Mouse (Mus musculus) hindbrain, embryonic 15.5 days (tissue): ENCODE measurements around the gene Xpo1. TPM values are rescaled to one million over a fixed set of nuclear protein-coding genes. Genes with fewer than 3 reads are reported as not detected.

Experiments used
- ATAC-seq: fragments of 200-750 bp; cut with Nextera tagmentation; 2 replicates; pipeline ENCODE4 v1.8.0; 2017; ENCODE audit warnings: low read depth, moderate number of reproducible peaks, moderate TSS enrichment; ENCODE audit not compliant: low FRiP score
- H3K27ac ChIP-seq: fragments of 300-500 bp; sonication (generic); replicated peaks from 2 replicates; pipeline ENCODE4 v1.5.1; 2015; ENCODE audit warnings: mild to moderate bottlenecking, inconsistent platforms
- H3K27me3 ChIP-seq: fragments of 300-500 bp; sonication (generic); 2 replicates; pipeline ENCODE4 v1.6.1; 2015; ENCODE audit warnings: control low read depth, inconsistent platforms
- H3K36me3 ChIP-seq: fragments of 300-500 bp; sonication (generic); 2 replicates; pipeline ENCODE4 v1.6.1; 2015; ENCODE audit warnings: control low read depth, inconsistent platforms
- H3K4me1 ChIP-seq: fragments of 300-500 bp; sonication (generic); replicated peaks from 2 replicates; pipeline ENCODE4 v1.6.1; 2015; ENCODE audit warnings: control low read depth, inconsistent platforms
- H3K4me2 ChIP-seq: fragments of 300-500 bp; sonication (generic); 2 replicates; pipeline ENCODE4 v1.6.1; 2015; ENCODE audit warnings: moderate library complexity, mild to moderate bottlenecking, inconsistent platforms
- H3K4me3 ChIP-seq: fragments of 300-500 bp; sonication (generic); 2 replicates; pipeline ENCODE4 v1.5.1; 2015; ENCODE audit warnings: mild to moderate bottlenecking, inconsistent platforms
- H3K9ac ChIP-seq: fragments of 300-500 bp; sonication (generic); 2 replicates; pipeline ENCODE4 v1.6.1; 2015; ENCODE audit warnings: inconsistent platforms
- H3K9me3 ChIP-seq: fragments of 300-500 bp; sonication (generic); 2 replicates; pipeline ENCODE4 v1.6.1; 2016; ENCODE audit warnings: control low read depth, inconsistent platforms
- WGBS: fragments of 180-500 bp; shearing (Covaris S2); methylation state at CpG from one replicate; pipeline ENCODE4 v1.1.7; 2015; 5-methylcytosine and 5-hydroxymethylcytosine counted together
- polyA plus RNA-seq: library from polyadenylated mRNA; unstranded; fragments of >200 nt; fragmentation: Nextera tagmentation; extraction: Ambion mirVana; gene quantifications from 2 replicates; pipeline ENCODE4 v1.2.1, GENCODE M21; 2015

The Xpo1 gene
- 67.6 and 71.7 TPM in 2 replicates for polyA plus RNA-seq

DNA sequence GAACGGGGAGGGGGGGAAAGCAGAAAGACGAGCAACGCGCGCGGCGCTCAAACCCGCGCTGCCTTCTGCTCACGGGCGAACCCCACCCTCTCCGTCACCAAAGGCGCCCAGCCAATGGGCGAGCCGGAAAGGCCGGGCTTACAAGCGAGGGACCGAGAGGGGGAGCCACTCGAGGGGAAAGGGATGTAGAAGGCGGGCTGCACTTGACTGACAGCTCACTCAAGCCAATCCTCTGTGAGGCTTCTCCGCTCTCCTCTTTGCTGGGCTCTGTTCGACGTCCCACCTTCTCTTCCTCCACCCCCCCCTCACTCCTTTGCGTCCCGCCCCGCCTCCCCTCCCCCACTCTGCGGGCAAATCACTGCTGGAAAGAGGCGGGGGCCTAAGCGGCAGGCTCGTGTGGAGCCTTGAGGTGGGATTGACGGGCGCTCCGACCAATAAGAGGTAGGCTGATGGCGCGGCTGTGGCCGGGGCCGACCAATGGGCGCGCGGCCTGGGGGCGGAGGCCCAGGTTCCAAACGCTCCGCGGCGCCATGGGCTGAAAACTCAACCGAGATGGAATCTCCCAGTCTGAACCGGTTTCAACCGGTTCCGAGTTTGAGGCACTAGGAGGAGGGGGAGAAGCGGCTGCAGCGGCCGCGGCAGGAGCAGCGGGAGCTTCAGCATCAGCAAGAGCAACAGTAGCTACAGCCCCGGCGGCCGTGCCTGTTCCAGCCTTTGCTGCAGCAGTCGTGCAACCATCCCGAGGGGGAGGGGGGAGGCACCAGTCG lies at the start of gene Xpo1:
TSS of gene Xpo1 (plus strand) at position 615 of the 767 bp plus-strand sequence.
- no peaks in the 10 kb centered on the region for H3K27me3 ChIP-seq
- H3K4me1 ChIP-seq, result peaks cover 31% of the 10 kb centered on the region
- H3K4me2 ChIP-seq, result peak within 1 kb of the TSS; percentile 67
- ATAC-seq, result peak; percentile 99
- H3K27ac ChIP-seq, result peak within 1 kb of the TSS; percentile 99
- no peaks in the 10 kb centered on the region for H3K9me3 ChIP-seq
- peak within 1 kb of the TSS; percentile 78 for H3K4me3 ChIP-seq
- H3K36me3 ChIP-seq, result no peaks in the 10 kb centered on the region
- under 1% methylated on average over 51 of the region's 60 CpGs for WGBS
- H3K9ac ChIP-seq, result peak within 1 kb of the TSS; percentile 93

- H3K4me3 ChIP-seq, result no peak overlapping the region
- ATAC-seq, result no peak
- H3K4me2 ChIP-seq, result no peak overlapping the region
- no peaks in the 10 kb centered on the region for H3K27me3 ChIP-seq
- no peaks in the 10 kb centered on the region for H3K9me3 ChIP-seq
- WGBS, result 93% methylated on average over 7 of the region's 7 CpGs
- no peak overlapping the region for H3K27ac ChIP-seq
- no peaks in the 10 kb centered on the region for H3K36me3 ChIP-seq
- H3K4me1 ChIP-seq, result peaks cover 6% of the 10 kb centered on the region; the same call in 1 of the 2 replicates
- no peak overlapping the region for H3K9ac ChIP-seq
Measured at GRCm38 (mm10) chr11:23209717-23210116, 46.1 kb upstream of the Xpo1 start.

DNA sequence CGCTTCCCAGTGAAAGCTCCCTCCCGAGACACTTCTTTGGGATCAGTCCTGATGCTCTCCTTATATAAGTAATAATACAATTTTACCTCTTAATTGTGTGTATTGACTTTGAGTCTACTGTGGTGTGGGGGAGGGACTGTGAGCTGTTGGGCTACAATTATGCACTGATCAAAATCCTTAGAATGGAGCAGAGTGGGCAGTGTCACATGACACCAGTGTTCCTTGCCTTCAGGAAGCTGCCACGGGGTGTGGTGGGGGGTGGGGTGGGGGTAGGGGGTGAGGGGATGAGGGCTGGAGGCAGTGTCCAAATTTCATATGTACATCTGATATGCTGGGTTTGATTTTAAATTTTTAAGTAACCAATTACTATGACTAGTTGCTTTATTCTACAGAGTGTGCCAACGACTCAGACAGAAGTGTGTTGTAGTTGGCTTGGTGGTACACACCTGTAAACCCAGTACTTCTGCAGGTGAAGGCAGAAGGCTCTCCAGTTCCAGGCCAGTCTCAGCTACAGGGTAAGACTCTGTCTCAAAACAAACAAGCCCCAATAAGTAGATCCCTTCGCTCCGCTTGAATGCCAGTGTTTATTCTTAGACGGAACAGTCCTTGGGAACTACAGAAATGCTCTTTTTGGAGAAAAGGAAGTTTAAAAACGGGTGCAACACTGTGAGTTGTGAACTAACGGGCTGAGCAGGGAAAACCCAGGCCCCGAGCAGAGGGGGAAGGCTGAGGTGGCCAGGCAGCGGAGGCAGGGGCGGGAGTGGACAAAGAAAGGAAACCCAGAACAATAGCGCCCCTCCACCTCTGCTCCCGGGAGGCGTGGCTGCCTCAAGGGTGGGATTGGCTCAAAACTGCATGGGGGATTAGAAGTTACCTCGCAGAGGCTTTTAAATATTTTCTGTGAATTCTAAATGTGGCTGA lies 45.0 kb upstream of the Xpo1 start:
- Histone ChIP-seq H3K4me3 (peak overlapping the region; percentile 28), H3K9me3 (no peaks in the 10 kb centered on the region), H3K4me2 (peak overlapping the region; percentile 56), H3K9ac (peak overlapping the region; percentile 23), H3K4me1 (peaks cover 6% of the 10 kb centered on the region; the same call in 1 of the 2 replicates), H3K36me3 (no peaks in the 10 kb centered on the region), H3K27ac (peak overlapping the region; percentile 2; the same call in 1 of the 2 replicates), H3K27me3 (no peaks in the 10 kb centered on the region)
- peak; percentile 61; the same call in 1 of the 2 replicates for ATAC-seq
- 13% methylated on average over 16 of the region's 16 CpGs for WGBS

DNA sequence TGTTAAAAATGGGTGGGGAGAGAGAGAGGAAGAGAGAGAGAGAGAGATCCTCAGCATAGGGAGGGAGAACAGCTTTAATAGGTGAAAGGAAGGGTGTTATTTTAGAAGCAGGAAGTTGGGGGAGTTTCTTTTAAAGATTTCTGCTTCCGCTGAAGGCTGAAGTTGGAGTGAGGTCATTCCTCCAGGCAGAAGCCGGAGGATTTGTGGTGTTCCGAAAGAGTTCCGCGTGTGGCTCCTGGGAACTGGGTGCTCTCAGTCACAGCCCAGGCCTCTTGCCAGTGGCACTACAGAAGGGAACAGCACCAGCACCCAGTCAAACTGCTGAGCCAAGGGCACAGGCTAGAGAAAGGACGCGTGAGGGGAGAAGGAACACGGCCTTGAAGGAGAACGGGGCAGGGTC lies 38.4 kb upstream of the Xpo1 start:
- ATAC-seq, result no peak
- H3K36me3 ChIP-seq, result no peaks in the 10 kb centered on the region
- H3K4me3 ChIP-seq, result no peak overlapping the region
- no peak overlapping the region for H3K27ac ChIP-seq
- no peaks in the 10 kb centered on the region for H3K9me3 ChIP-seq
- H3K9ac ChIP-seq, result no peak overlapping the region
- H3K27me3 ChIP-seq, result no peaks in the 10 kb centered on the region
- 92% methylated on average over 9 of the region's 9 CpGs for WGBS
- no peaks in the 10 kb centered on the region for H3K4me1 ChIP-seq
- no peak overlapping the region for H3K4me2 ChIP-seq

- 94% methylated on average over 4 of the region's 4 CpGs for WGBS
- Histone ChIP-seq H3K9ac (no peak overlapping the region), H3K4me3 (no peak overlapping the region), H3K4me2 (no peak overlapping the region), H3K4me1 (no peaks in the 10 kb centered on the region), H3K27me3 (no peaks in the 10 kb centered on the region), H3K9me3 (no peaks in the 10 kb centered on the region), H3K36me3 (no peaks in the 10 kb centered on the region), H3K27ac (no peak overlapping the region)
- no peak for ATAC-seq
Measured at GRCm38 (mm10) chr11:23236015-23236414, 19.8 kb upstream of the Xpo1 start.

DNA sequence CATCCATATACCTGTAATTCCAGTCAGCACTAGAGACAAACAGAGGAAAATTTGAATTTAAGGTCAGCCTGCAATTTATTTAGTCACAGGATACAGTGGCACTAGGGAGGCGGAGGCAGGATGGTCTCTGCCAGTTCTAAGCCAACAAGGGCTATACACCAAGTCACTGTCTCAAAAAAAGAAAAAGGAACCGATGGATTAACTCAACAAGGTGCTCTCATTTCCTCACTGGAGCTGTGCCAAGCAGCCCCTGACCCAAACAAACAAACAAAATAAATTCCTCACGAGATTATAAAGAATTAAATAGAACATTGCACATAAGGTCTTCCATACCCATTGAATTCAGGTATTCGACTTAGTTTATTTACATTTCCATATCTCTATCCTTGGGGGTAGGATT lies 1.9 kb upstream of the Xpo1 start:
- Histone ChIP-seq H3K4me3 (no peak overlapping the region), H3K36me3 (no peaks in the 10 kb centered on the region), H3K4me2 (no peak overlapping the region), H3K27me3 (no peaks in the 10 kb centered on the region), H3K4me1 (peaks cover 20% of the 10 kb centered on the region), H3K27ac (no peak overlapping the region), H3K9me3 (no peaks in the 10 kb centered on the region), H3K9ac (no peak overlapping the region)
- 94% methylated on average over 4 of the region's 4 CpGs for WGBS
- no peak for ATAC-seq

- ATAC-seq, result no peak
- peak overlapping the region; percentile 70; the same call in 1 of the 2 replicates for H3K9ac ChIP-seq
- H3K4me3 ChIP-seq, result peak overlapping the region; percentile 78
- peak overlapping the region; percentile 99 for H3K27ac ChIP-seq
- H3K4me1 ChIP-seq, result peaks cover 26% of the 10 kb centered on the region
- peak overlapping the region; percentile 56 for H3K4me2 ChIP-seq
- H3K9me3 ChIP-seq, result no peaks in the 10 kb centered on the region
- H3K36me3 ChIP-seq, result no peaks in the 10 kb centered on the region
- WGBS, result 90% methylated on average over 4 of the region's 4 CpGs
- no peaks in the 10 kb centered on the region for H3K27me3 ChIP-seq
Measured at GRCm38 (mm10) chr11:23254548-23254947, 1.3 kb upstream of the Xpo1 start.

GRCm38 (mm10) chr11:23255053-23255426 lies 801 bp upstream of the Xpo1 start:
- peaks cover 26% of the 10 kb centered on the region for H3K4me1 ChIP-seq
- no peaks in the 10 kb centered on the region for H3K27me3 ChIP-seq
- H3K36me3 ChIP-seq, result no peaks in the 10 kb centered on the region
- under 1% methylated on average over 24 of the region's 24 CpGs for WGBS
- peak overlapping the region; percentile 99 for H3K27ac ChIP-seq
- H3K4me2 ChIP-seq, result peak overlapping the region; percentile 56
- ATAC-seq, result no peak; the same call in 1 of the 2 replicates
- peak overlapping the region; percentile 70 for H3K9ac ChIP-seq
- H3K9me3 ChIP-seq, result no peaks in the 10 kb centered on the region
- peak overlapping the region; percentile 78 for H3K4me3 ChIP-seq

GRCm38 (mm10) chr11:23256194-23256802 lies 457 bp downstream of the Xpo1 start:
- peak overlapping the region; percentile 99 for H3K27ac ChIP-seq
- peak overlapping the region; percentile 93 for H3K9ac ChIP-seq
- peaks cover 33% of the 10 kb centered on the region for H3K4me1 ChIP-seq
- H3K36me3 ChIP-seq, result no peaks in the 10 kb centered on the region
- H3K4me3 ChIP-seq, result peak overlapping the region; percentile 78
- 1% methylated on average over 43 of the region's 51 CpGs for WGBS
- peak; percentile 12; the same call in 1 of the 2 replicates for ATAC-seq
- peak overlapping the region; percentile 67 for H3K4me2 ChIP-seq
- H3K9me3 ChIP-seq, result no peaks in the 10 kb centered on the region
- no peaks in the 10 kb centered on the region for H3K27me3 ChIP-seq

- Histone ChIP-seq H3K27me3 (no peaks in the 10 kb centered on the region), H3K4me2 (peak overlapping the region; percentile 67), H3K27ac (peak overlapping the region; percentile 99), H3K4me1 (peaks cover 33% of the 10 kb centered on the region), H3K9ac (peak overlapping the region; percentile 93), H3K36me3 (no peaks in the 10 kb centered on the region), H3K9me3 (no peaks in the 10 kb centered on the region), H3K4me3 (peak overlapping the region; percentile 78)
- no peak for ATAC-seq
- under 1% methylated on average over 48 of the region's 48 CpGs for WGBS
Measured at GRCm38 (mm10) chr11:23256803-23257704, 1.2 kb downstream of the Xpo1 start.

DNA sequence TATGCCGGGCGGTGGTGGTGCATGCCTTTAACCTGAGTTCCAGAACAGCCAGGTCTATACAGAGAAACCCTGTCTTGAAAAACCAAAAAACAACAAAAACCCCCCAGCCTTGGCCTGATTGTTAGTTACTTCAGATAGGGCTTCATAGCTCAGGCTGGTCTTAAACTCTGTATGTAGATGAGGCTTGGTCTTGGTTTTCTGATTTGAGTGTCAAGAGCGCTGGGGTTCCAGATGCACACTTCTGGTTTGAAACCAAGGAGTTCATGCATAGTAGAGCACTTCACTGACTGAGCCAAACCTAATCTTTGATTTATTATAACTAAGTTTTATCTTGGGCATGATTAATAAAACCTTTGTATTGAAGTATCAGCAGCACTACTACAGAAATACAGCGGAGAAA lies 3.2 kb downstream of the Xpo1 start:
- WGBS, result 92% methylated on average over 4 of the region's 4 CpGs
- ATAC-seq, result no peak

More for the DNA sequence above, 3.2 kb downstream of the Xpo1 start:
- no peak overlapping the region for H3K27ac ChIP-seq
- H3K9ac ChIP-seq, result no peak overlapping the region
- no peak overlapping the region; the same call in 1 of the 2 replicates for H3K4me2 ChIP-seq
- H3K9me3 ChIP-seq, result no peaks in the 10 kb centered on the region
- H3K27me3 ChIP-seq, result no peaks in the 10 kb centered on the region
- peaks cover 14% of the 10 kb centered on the region for H3K36me3 ChIP-seq
- peaks cover 33% of the 10 kb centered on the region for H3K4me1 ChIP-seq
- H3K4me3 ChIP-seq, result no peak overlapping the region
